Mouse (Mus musculus) bone marrow macrophage, adult 2 months (primary cell): ENCODE data around the gene Rtkn.

Source experiments
- CTCF ChIP-seq: IDR thresholded peaks from 2 replicates; pipeline ENCODE4 v1.5.1; 2012; ENCODE audit warnings: low read depth, mild to moderate bottlenecking, low read length, moderate library complexity
- POLR2A ChIP-seq: IDR thresholded peaks from 2 replicates; pipeline ENCODE4 v1.6.1; 2012; ENCODE audit warnings: mild to moderate bottlenecking, low read depth, low read length, borderline replicate concordance

DNA sequence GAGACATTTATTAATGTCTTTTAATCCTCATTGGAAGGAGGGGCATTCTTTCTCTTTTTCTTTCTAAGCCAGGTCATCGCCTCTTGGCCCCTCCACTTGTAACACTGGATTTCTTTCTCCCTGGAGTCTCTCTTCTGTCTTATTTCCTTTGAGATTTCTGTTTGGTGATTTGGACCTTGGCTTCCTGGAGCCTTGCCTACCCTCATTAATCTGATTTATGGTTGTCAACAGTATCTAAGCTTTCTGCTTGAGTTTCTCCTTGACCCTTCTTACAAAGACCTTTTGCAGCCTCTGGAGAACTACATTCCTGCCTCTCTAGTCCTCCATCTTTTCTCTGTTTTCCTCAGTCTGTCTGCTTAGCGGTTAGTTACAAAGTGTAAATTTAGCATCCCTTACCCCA, 36.9 kb upstream of the Rtkn start:
- TF ChIP-seq CTCF: no peak
- no peak for TF ChIP-seq POLR2A
